Comparison of ENCODE assay signal across 11 mouse cellular contexts in genomic region chr17:14541035-14541434, GRCm38 (mm10).
"Had no signal": no experiment of that assay in that cellular context is flagged by ENCODE, and none has a peak within 500 bp of the region (broad histone marks: within the 10 kb centered on the region; RNA-seq: fewer than 3 reads in every experiment).

No protein-coding gene starts in this region.

- H3K4me1 ChIP-seq: limb, embryonic 15.5 days; liver, embryonic 12.5 days; midbrain, embryonic 10.5 days had no signal

- H3K36me3 ChIP-seq: limb, embryonic 15.5 days; liver, embryonic 12.5 days; midbrain, embryonic 10.5 days; neural tube, embryonic 15.5 days had no signal

- H3K27me3 ChIP-seq: limb, embryonic 15.5 days; liver, embryonic 12.5 days; neural tube, embryonic 15.5 days had no signal

- H3K4me2 ChIP-seq: limb, embryonic 15.5 days; liver, embryonic 12.5 days; lung, embryonic 14.5 days; neural tube, embryonic 15.5 days had no signal

- ATAC-seq: liver, embryonic 12.5 days had no signal

- H3K9ac ChIP-seq: limb, embryonic 15.5 days; liver, embryonic 12.5 days; lung, embryonic 14.5 days; neural tube, embryonic 15.5 days had no signal

- H3K9me3 ChIP-seq: limb, embryonic 15.5 days; liver, embryonic 12.5 days; midbrain, embryonic 10.5 days; neural tube, embryonic 15.5 days had no signal

- DNase-seq: left cerebral cortex, postnatal 4 days; midbrain, embryonic 14.5 days; right cerebral cortex, adult 18-20 months; right cerebral cortex, postnatal 25 days had no signal

- H3K27ac ChIP-seq: layer of hippocampus, adult 2 months; limb, embryonic 15.5 days; liver, embryonic 12.5 days; midbrain, embryonic 10.5 days; neural tube, embryonic 15.5 days had no signal

- H3K4me3 ChIP-seq: layer of hippocampus, adult 2 months; limb, embryonic 15.5 days; liver, embryonic 12.5 days; midbrain, embryonic 10.5 days; myocyte; neural tube, embryonic 15.5 days had no signal
